Mouse (Mus musculus): ENCODE results near the gene Fdx1. TPM values are rescaled to one million over a fixed set of nuclear protein-coding genes. Genes with fewer than 3 reads are reported as not detected.
A peak's percentile ranks its signal among the peaks of the same experiment; 100 is the strongest.

The Fdx1 gene
- polyA plus RNA-seq, 1 experiment from 2014 or later = 83.0 TPM

DNA sequence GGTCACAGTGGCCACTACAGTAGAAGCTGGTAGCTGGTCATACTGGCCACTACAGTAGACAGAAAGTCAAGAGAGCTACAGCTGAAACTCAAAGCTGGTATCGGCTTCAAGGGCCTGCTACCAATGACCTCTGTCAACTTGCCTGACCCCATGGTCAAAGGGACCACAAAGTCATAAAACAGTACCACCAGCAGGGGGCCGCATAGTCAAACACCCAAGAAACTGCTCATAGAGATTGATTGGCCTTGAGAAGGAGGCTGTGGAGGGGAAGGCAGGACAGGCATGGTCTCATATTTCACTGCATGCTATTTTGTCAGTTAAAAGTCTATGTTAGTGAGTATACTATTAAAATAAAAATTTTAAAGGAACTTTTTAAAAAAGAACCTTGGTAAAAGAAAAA lies 27.5 kb upstream of the Fdx1 start:
- H3K27me3 ChIP-seq (replicated peaks) = no peaks in the 10 kb centered on the region
- ATAC-seq (ENCODE audit: extremely low read depth, insufficient number of reproducible peaks, low FRiP score, low TSS enrichment) = no peak
- no peaks in the 10 kb centered on the region for H3K9me3 ChIP-seq
- no peak overlapping the region for H3K4me2 ChIP-seq
- H3K4me1 ChIP-seq = peaks cover 25% of the 10 kb centered on the region
- H3K27ac ChIP-seq (replicated peaks) = no peak overlapping the region
- H3K4me3 ChIP-seq = no peak overlapping the region
- H3K9ac ChIP-seq = no peak overlapping the region
- WGBS = 26% methylated on average over 2 of the region's 2 CpGs
- H3K36me3 ChIP-seq = no peaks in the 10 kb centered on the region

DNA sequence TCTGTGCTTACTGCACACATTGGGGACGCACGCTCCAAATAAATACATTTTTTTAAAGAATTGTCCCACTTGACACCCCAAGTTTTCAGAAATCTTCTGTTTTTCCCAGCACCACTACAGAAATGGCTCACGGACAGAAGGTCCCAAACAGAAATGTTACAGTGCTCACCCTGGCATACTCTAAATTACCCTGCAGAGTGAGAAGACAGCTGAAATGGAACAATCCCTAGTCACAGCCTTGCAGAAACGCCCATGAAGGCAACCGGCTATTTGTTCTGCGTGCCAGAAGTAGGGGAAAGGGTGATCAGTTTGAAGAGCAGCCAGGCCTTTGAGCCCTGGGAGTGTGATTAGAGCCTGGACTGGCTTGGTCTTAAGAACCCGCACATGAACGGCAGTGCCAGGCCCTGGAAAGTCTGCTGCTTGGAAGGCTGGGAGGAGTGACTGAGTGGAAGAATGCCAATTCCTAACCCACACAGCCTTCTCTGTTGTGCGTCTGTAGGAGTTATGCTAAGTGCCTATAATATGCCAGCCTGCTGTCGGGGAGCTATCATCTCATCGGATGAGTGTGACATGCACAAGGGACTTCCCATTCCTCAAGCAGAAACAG lies 22.2 kb upstream of the Fdx1 start:
- H3K9me3 ChIP-seq = no peaks in the 10 kb centered on the region
- peak overlapping the region; percentile 38 for H3K27ac ChIP-seq (replicated peaks)
- peak overlapping the region; percentile 24; the same call in 1 of the 2 replicates for H3K9ac ChIP-seq
- no peaks in the 10 kb centered on the region for H3K27me3 ChIP-seq (replicated peaks)
- no peaks in the 10 kb centered on the region for H3K36me3 ChIP-seq
- H3K4me1 ChIP-seq = peaks cover 13% of the 10 kb centered on the region
- no peak overlapping the region for H3K4me2 ChIP-seq
- ATAC-seq (ENCODE audit: extremely low read depth, insufficient number of reproducible peaks, low FRiP score, low TSS enrichment) = no peak
- 51% methylated on average over 11 of the region's 11 CpGs for WGBS
- no peak overlapping the region for H3K4me3 ChIP-seq

DNA sequence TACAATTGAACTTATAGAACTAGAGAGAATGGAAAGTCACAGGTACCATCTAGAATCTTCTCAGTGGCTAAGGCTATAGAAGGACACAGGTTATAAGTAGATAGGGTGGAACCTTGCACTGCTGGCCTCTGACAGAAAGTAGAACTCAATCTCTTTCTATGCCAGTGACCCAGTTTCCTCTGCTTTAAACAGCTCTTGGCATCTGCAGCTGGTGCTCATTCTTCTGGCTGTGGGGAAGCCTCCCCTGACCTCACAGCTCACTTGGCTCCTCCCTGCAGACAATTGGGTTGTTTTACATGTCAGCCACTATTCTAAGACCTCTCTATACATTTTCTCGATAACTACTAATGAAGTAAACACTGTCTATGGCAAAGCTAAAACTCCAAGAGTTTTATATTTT lies 17.8 kb upstream of the Fdx1 start:
- Histone ChIP-seq H3K4me1 (peaks cover 9% of the 10 kb centered on the region), H3K27me3 (replicated peaks) (no peaks in the 10 kb centered on the region), H3K9ac (no peak overlapping the region), H3K9me3 (no peaks in the 10 kb centered on the region), H3K36me3 (no peaks in the 10 kb centered on the region), H3K4me3 (no peak overlapping the region), H3K27ac (replicated peaks) (no peak overlapping the region), H3K4me2 (no peak overlapping the region)
- ATAC-seq (ENCODE audit: extremely low read depth, insufficient number of reproducible peaks, low FRiP score, low TSS enrichment) = no peak
- WGBS = 74% methylated on average over 1 of the region's 1 CpGs

DNA sequence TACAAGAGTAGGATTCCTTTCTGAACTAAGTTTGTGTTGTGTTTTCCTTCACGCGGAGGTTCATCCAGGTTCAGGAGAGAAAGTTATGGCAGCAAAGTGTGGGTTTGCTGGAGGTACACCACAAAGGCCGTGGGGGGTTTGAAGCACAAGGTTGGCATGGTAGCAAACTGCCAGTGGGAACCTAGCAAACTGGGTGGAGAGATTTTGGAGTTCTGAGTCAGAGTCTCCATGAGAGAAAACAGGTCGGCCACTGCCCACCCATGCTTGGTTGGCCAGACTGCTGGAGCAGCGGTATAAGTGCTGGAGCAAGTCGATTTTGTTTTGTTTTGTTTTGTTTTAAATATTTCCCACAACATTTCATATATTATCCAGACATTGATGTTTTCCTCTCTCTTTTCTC lies 15.9 kb upstream of the Fdx1 start:
- no peak overlapping the region for H3K4me3 ChIP-seq
- H3K9ac ChIP-seq = no peak overlapping the region
- no peaks in the 10 kb centered on the region for H3K36me3 ChIP-seq
- H3K9me3 ChIP-seq = no peaks in the 10 kb centered on the region
- no peak overlapping the region for H3K27ac ChIP-seq (replicated peaks)
- ATAC-seq (ENCODE audit: extremely low read depth, insufficient number of reproducible peaks, low FRiP score, low TSS enrichment) = no peak
- no peaks in the 10 kb centered on the region for H3K27me3 ChIP-seq (replicated peaks)
- WGBS = 88% methylated on average over 6 of the region's 6 CpGs
- H3K4me1 ChIP-seq = peaks cover 9% of the 10 kb centered on the region
- H3K4me2 ChIP-seq = no peak overlapping the region

- Histone ChIP-seq H3K4me3 (no peak overlapping the region), H3K4me2 (no peak overlapping the region), H3K27me3 (replicated peaks) (no peaks in the 10 kb centered on the region), H3K9ac (no peak overlapping the region), H3K4me1 (peaks cover 14% of the 10 kb centered on the region), H3K9me3 (no peaks in the 10 kb centered on the region), H3K27ac (replicated peaks) (no peak overlapping the region), H3K36me3 (no peaks in the 10 kb centered on the region)
- no peak for ATAC-seq (ENCODE audit: extremely low read depth, insufficient number of reproducible peaks, low FRiP score, low TSS enrichment)
- 80% methylated on average over 6 of the region's 6 CpGs for WGBS
These were observed 15.3 kb upstream of the Fdx1 start for GRCm38 (mm10) chr9:51978545-51979259.

DNA sequence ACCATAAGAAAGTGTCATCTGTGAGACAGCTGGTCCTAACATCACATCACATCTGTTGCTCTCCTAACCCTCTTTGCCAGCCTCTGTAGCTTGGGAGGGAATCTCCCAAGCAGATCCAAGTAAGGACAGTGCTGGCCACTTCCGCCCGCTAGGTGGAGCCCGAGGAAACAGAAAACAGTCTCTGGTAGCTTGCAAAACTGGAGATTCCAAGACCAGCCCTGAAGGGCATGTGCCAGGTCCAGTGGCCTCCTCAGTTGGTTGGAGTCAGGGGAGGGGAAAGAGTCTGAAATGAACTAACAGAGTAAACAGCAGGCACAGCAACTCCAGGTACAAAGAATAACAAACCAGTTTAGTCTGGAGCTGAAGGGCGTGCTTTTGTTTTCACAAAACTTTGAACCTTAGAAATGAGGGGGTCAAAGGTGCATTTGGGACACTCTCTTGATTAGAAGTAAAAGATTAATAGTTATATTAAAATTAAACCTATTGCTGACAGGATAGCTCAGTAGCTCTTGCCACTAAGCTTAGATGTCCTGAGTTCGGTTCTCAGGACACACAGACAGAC lies 14.2 kb upstream of the Fdx1 start:
- H3K36me3 ChIP-seq = no peaks in the 10 kb centered on the region
- H3K9ac ChIP-seq = no peak overlapping the region
- H3K4me2 ChIP-seq = no peak overlapping the region
- H3K27me3 ChIP-seq (replicated peaks) = no peaks in the 10 kb centered on the region
- WGBS = 40% methylated on average over 5 of the region's 5 CpGs
- no peak overlapping the region for H3K4me3 ChIP-seq
- peak; percentile 31 for ATAC-seq (ENCODE audit: extremely low read depth, insufficient number of reproducible peaks, low FRiP score, low TSS enrichment)
- H3K27ac ChIP-seq (replicated peaks) = no peak overlapping the region
- no peaks in the 10 kb centered on the region for H3K9me3 ChIP-seq
- peaks cover 14% of the 10 kb centered on the region for H3K4me1 ChIP-seq

DNA sequence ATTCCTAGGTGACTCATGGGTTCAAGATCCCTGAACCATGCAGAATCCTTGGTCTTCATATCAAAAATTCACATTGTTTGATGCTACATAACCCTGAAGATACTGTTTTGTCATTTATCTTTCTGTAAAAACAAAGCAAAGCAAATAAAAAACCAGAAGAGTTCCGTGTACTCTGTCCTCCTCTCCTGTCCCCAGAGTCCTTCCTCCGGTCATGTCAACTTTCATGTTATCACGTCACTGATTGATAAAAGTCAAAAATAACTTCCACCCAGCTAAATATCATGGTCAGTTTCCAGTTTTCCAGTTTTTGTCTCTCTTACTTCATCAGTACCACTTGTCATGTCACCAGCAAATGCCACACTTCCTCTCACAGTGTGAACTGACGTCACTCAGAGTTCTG lies 11.5 kb upstream of the Fdx1 start:
- Histone ChIP-seq H3K4me3 (no peak overlapping the region), H3K4me2 (no peak overlapping the region), H3K9me3 (no peaks in the 10 kb centered on the region), H3K9ac (no peak overlapping the region), H3K27ac (replicated peaks) (no peak overlapping the region), H3K36me3 (no peaks in the 10 kb centered on the region), H3K27me3 (replicated peaks) (no peaks in the 10 kb centered on the region), H3K4me1 (peaks cover 14% of the 10 kb centered on the region)
- no peak for ATAC-seq (ENCODE audit: extremely low read depth, insufficient number of reproducible peaks, low FRiP score, low TSS enrichment)
- 16% methylated on average over 4 of the region's 4 CpGs for WGBS

- H3K36me3 ChIP-seq = no peaks in the 10 kb centered on the region
- H3K27ac ChIP-seq (replicated peaks) = no peak overlapping the region
- H3K4me2 ChIP-seq = no peak overlapping the region
- H3K4me1 ChIP-seq = peaks cover 14% of the 10 kb centered on the region
- ATAC-seq (ENCODE audit: extremely low read depth, insufficient number of reproducible peaks, low FRiP score, low TSS enrichment) = no peak
- no peaks in the 10 kb centered on the region for H3K27me3 ChIP-seq (replicated peaks)
- no peak overlapping the region for H3K9ac ChIP-seq
- no peaks in the 10 kb centered on the region for H3K9me3 ChIP-seq
- 61% methylated on average over 3 of the region's 3 CpGs for WGBS
- no peak overlapping the region for H3K4me3 ChIP-seq
These were observed 10.5 kb upstream of the Fdx1 start for GRCm38 (mm10) chr9:51973846-51974245.

- ATAC-seq (ENCODE audit: extremely low read depth, insufficient number of reproducible peaks, low FRiP score, low TSS enrichment) = no peak
- Histone ChIP-seq H3K4me2 (no peak overlapping the region), H3K4me1 (peaks cover 22% of the 10 kb centered on the region), H3K36me3 (no peaks in the 10 kb centered on the region), H3K27ac (replicated peaks) (no peak overlapping the region), H3K27me3 (replicated peaks) (no peaks in the 10 kb centered on the region), H3K9me3 (no peaks in the 10 kb centered on the region), H3K9ac (no peak overlapping the region), H3K4me3 (no peak overlapping the region)
These were observed 3.0 kb upstream of the Fdx1 start for GRCm38 (mm10) chr9:51966373-51966772.

DNA sequence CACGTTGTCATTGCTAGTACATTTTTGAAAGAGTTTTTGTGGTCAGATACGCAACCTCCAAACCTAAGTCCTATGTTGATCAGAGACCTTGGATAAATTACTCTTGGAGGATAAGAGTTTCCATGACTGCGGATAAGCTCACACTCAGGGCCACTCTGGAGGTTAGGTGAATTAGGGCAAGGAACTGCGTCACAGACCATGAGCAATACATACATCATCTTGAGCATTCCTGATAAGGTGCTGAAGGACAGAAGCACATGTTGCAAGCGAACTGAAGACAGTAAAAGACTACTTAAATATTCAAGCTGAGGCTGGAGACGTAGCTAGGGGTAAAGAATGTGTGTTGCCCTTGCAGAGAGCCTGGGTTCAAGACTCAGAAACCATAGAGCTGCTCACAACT lies 754 bp upstream of the Fdx1 start:
- H3K36me3 ChIP-seq = no peaks in the 10 kb centered on the region; the same call in 1 of the 2 replicates
- peak overlapping the region; percentile 75 for H3K4me2 ChIP-seq
- H3K4me3 ChIP-seq = peak overlapping the region; percentile 83
- H3K9ac ChIP-seq = peak overlapping the region; percentile 93; the same call in 1 of the 2 replicates
- H3K27ac ChIP-seq (replicated peaks) = no peak overlapping the region
- peaks cover 39% of the 10 kb centered on the region for H3K4me1 ChIP-seq
- 60% methylated on average over 6 of the region's 6 CpGs for WGBS
- ATAC-seq (ENCODE audit: extremely low read depth, insufficient number of reproducible peaks, low FRiP score, low TSS enrichment) = no peak
- H3K27me3 ChIP-seq (replicated peaks) = no peaks in the 10 kb centered on the region
- no peaks in the 10 kb centered on the region for H3K9me3 ChIP-seq

DNA sequence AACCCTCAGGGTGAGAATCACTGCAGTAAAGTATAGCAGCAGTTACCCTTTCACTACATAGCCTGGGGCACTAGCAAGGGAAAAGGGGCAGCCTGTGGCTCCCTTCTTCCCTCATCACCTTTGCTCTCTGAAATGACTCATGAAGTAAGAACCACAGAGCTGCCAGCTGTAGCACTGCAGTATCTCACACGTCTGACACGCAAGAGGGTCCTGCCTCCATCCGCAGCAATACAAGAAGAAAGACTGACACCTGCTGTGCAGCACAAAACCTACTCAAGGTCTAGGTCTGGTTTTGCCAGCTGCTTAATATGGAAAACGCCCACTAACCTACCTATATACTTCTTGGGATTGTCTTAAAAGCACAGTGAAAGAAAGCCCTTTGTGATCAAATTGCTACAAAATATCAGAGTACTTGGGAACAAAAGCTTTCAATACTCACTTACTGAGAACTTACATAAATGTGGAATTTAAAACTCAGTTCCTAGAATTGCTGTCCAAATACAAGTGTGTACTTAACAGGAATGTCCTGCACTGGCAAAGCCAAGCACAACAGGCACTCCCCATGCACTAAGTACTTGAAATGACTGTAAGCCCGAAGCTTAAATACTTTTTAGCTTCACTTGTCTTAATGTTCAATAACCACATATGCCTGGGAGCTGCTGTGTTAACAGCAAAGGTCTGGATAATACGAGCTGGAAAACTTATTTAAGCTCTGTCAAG lies 2.0 kb downstream of the Fdx1 start:
- H3K4me2 ChIP-seq = peak overlapping the region; percentile 75
- H3K27ac ChIP-seq (replicated peaks) = peak overlapping the region; percentile 8; the same call in 1 of the 2 replicates
- peak overlapping the region; percentile 83 for H3K4me3 ChIP-seq
- H3K9ac ChIP-seq = peak overlapping the region; percentile 93
- no peaks in the 10 kb centered on the region for H3K9me3 ChIP-seq
- no peak for ATAC-seq (ENCODE audit: extremely low read depth, insufficient number of reproducible peaks, low FRiP score, low TSS enrichment)
- no peaks in the 10 kb centered on the region for H3K27me3 ChIP-seq (replicated peaks)
- H3K36me3 ChIP-seq = peaks cover 4% of the 10 kb centered on the region
- 37% methylated on average over 6 of the region's 6 CpGs for WGBS
- peaks cover 46% of the 10 kb centered on the region for H3K4me1 ChIP-seq
